Mouse (Mus musculus) neutrophil, adult 59 days (primary cell): Measurements from ENCODE around the gene Diaph3. TPM values are rescaled to one million over a fixed set of nuclear protein-coding genes. Genes with fewer than 3 reads are reported as not detected.

Experiments used
- total RNA-seq, 2 experiments: library from RNA; stranded (reverse); gene quantifications; 1 replicate in 1 of 2; 2 replicates in 1 of 2; pipeline ENCODE4 v1.2.4; 2023

Gene Diaph3
- 10 to 100 TPM; 18.5 to 20.6 TPM for total RNA-seq

DNA sequence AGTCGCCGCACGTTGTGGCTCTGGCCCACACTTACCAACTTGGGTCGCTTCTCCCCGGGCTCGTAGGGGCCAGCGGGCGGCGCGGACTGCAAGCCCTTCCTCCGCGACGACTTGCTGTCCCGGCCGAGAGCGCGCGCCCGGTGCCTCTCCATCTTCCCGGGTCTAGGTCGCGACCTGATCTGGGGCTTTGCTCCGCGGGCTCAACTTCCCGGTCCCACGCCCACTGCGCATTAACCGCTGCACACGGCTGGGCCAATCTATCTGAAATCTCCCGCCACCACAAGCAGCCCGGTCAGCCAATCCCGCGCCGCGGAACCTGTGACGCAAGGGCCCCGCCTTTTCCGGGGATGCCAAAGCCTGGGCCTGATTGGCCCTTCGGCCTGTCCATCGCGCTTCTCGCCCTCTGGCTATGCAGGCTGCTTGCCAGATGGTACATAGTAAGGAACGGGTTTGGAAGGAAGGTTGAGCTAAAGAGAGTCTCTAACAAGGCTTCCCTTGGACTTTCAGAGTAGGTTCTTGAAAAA, at the start of gene Diaph3:
Gene Diaph3, minus strand, starts transcription at position 273 of the 524 bp plus-strand sequence.

